Mouse (Mus musculus): ENCODE data around the gene Agpat4. TPM values are rescaled to one million over a fixed set of nuclear protein-coding genes. Genes with fewer than 3 reads are reported as not detected.

The Agpat4 gene
- polyA plus RNA-seq, 1 experiment from 2014 or later, result 10.2 TPM

DNA sequence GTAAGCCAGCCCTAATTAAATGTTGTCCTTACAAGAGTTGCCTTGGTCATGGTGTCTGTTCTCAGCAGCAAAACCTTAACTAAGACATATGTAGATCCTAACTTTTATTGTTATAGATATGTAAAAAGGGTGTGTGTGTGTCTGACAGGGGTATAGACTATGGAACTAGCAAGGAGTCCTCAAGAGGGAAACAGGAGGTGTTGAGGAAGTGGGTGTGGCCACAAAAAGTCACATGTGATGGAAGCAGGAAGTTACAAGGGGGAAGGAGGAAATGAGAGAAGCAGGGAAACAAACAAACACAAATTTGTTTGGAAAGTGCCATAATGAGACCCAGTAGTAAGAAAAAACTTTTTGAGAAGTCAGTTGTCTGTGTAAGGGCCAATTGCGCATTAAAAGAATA lies 24.5 kb upstream of the Agpat4 start:
- Histone ChIP-seq H3K4me3 (ENCODE audit: low read depth, low read length) (no peak overlapping the region), H3K4me1 (ENCODE audit: insufficient read depth) (no peaks in the 10 kb centered on the region), H3K4me2 (ENCODE audit: low read depth, low read length) (no peak overlapping the region), H3K9me3 (ENCODE audit: low read length) (no peaks in the 10 kb centered on the region), H3K27ac (ENCODE audit: low read depth) (no peak overlapping the region), H3K36me3 (replicated peaks; ENCODE audit: insufficient read depth, low read length) (no peaks in the 10 kb centered on the region), H3K9ac (replicated peaks) (no peak overlapping the region), H3K27me3 (ENCODE audit: insufficient read depth, low read length) (no peaks in the 10 kb centered on the region)
- ATAC-seq, result no peak
- DNase-seq, result no peak
- TF ChIP-seq EP300 (IDR thresholded peaks at IDR 0.05; ENCODE audit: low read depth), result no peak
- no peak for TF ChIP-seq CTCF (IDR thresholded peaks at IDR 0.05; ENCODE audit: low read depth)
- WGBS (ENCODE audit: insufficient replicate concordance), result 88% methylated on average over 1 of the region's 1 CpGs

DNA sequence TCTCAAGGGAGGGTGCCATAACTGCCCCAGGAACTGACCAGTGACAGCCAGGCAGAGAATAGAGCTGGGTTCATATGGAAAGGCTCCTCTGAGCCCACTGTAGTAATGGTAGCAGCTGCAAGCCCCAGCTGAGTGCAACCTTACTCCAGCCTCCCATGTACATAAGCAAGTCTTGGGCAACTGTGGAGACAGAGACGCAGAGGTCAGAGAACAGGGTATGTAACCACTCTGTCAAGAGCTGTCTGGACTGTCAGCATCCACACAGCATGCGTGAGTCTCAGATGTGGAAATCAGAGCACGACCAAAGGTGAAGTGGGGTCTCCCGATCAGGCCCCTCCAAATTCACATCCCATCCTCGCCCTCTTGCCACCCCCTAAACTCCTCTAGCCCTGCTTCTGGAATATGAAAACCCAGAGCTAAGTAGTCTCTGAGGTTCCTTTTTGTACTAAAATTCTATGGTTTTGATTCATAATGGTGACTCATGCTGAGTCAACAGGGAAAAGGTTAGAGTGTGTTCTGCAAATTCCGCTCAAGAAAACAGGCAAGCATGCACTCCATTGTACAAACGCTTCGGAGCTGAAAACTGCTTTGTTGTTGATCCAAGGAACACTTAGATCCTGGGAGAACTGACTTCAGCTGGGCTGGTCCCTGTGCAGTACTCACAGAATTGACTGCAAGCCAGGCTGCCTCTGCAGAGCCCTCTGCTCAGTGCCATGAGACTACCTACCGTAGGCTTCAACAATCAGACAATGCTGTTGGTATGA lies 23.5 kb upstream of the Agpat4 start:
- Histone ChIP-seq H3K4me2 (ENCODE audit: low read depth, low read length) (no peak overlapping the region), H3K9ac (replicated peaks) (no peak overlapping the region), H3K27ac (ENCODE audit: low read depth) (no peak overlapping the region), H3K4me3 (ENCODE audit: low read depth, low read length) (no peak overlapping the region), H3K36me3 (replicated peaks; ENCODE audit: insufficient read depth, low read length) (no peaks in the 10 kb centered on the region), H3K9me3 (ENCODE audit: low read length) (no peaks in the 10 kb centered on the region), H3K27me3 (ENCODE audit: insufficient read depth, low read length) (no peaks in the 10 kb centered on the region), H3K4me1 (ENCODE audit: insufficient read depth) (no peaks in the 10 kb centered on the region)
- ATAC-seq, result no peak
- TF ChIP-seq CTCF (IDR thresholded peaks at IDR 0.05; ENCODE audit: low read depth) (no peak), EP300 (IDR thresholded peaks at IDR 0.05; ENCODE audit: low read depth) (no peak)
- WGBS (ENCODE audit: insufficient replicate concordance), result 85% methylated on average over 9 of the region's 9 CpGs
- DNase-seq, result no peak

DNA sequence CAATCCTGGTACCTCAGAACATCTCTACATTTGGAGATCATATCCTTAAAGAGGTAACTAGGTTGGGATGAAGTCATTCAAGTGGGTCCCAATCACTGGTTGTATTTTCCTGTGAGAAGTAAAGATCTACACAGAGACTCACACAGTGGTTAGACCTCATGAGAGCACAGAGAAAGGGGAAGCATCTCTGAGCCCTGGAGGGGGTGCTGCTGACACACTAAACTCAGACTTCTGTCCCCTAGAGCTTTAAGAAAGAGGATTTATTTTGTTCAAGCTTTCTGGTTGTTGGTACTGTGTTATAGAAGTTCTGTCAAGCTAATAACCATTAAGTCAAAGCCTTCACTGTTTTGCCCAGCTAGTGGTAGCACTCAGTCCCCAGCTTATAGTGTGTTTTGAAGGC lies 19.1 kb upstream of the Agpat4 start:
- TF ChIP-seq CTCF (IDR thresholded peaks at IDR 0.05; ENCODE audit: low read depth), result peak; percentile 29
- TF ChIP-seq EP300 (IDR thresholded peaks at IDR 0.05; ENCODE audit: low read depth), result no peak
- no peak for ATAC-seq

DNA sequence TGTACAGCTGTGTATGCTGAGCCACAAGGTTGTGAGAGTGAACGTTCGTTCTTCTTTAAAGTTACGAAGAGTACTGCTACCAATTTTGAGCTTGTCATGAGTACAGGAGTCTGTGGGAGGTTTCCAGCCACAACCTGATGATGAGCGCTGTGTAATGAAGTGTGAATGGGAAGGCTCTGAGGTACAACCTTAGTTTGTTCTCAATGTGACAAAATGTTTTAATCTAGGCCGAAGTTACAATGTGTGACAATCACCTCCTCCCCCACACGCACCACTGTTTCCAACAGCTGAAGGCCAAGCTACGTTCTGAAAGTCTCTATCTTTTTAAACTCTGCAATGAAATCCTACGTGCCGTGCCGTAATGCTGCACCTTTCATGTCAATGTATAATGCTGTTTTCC lies 16.2 kb upstream of the Agpat4 start:
- Histone ChIP-seq H3K27ac (ENCODE audit: low read depth) (no peak overlapping the region), H3K4me3 (ENCODE audit: low read depth, low read length) (no peak overlapping the region), H3K4me2 (ENCODE audit: low read depth, low read length) (no peak overlapping the region), H3K9ac (replicated peaks) (no peak overlapping the region), H3K27me3 (ENCODE audit: insufficient read depth, low read length) (no peaks in the 10 kb centered on the region), H3K4me1 (ENCODE audit: insufficient read depth) (peaks cover 6% of the 10 kb centered on the region), H3K9me3 (ENCODE audit: low read length) (no peaks in the 10 kb centered on the region), H3K36me3 (replicated peaks; ENCODE audit: insufficient read depth, low read length) (no peaks in the 10 kb centered on the region)
- no peak for ATAC-seq
- WGBS (ENCODE audit: insufficient replicate concordance), result 93% methylated on average over 10 of the region's 10 CpGs
- no peak for DNase-seq
- no peak for TF ChIP-seq EP300 (IDR thresholded peaks at IDR 0.05; ENCODE audit: low read depth)
- TF ChIP-seq CTCF (IDR thresholded peaks at IDR 0.05; ENCODE audit: low read depth), result no peak

More for the DNA sequence above, 19.1 kb upstream of the Agpat4 start:
- H3K4me2 ChIP-seq (ENCODE audit: low read depth, low read length), result no peak overlapping the region
- no peak overlapping the region for H3K4me3 ChIP-seq (ENCODE audit: low read depth, low read length)
- H3K27ac ChIP-seq (ENCODE audit: low read depth), result no peak overlapping the region
- no peaks in the 10 kb centered on the region for H3K36me3 ChIP-seq (replicated peaks; ENCODE audit: insufficient read depth, low read length)
- H3K9ac ChIP-seq (replicated peaks), result no peak overlapping the region
- no peaks in the 10 kb centered on the region for H3K9me3 ChIP-seq (ENCODE audit: low read length)
- DNase-seq, result no peak
- no peaks in the 10 kb centered on the region for H3K27me3 ChIP-seq (ENCODE audit: insufficient read depth, low read length)
- peaks cover 3% of the 10 kb centered on the region; the same call in 1 of the 2 replicates for H3K4me1 ChIP-seq (ENCODE audit: insufficient read depth)

DNA sequence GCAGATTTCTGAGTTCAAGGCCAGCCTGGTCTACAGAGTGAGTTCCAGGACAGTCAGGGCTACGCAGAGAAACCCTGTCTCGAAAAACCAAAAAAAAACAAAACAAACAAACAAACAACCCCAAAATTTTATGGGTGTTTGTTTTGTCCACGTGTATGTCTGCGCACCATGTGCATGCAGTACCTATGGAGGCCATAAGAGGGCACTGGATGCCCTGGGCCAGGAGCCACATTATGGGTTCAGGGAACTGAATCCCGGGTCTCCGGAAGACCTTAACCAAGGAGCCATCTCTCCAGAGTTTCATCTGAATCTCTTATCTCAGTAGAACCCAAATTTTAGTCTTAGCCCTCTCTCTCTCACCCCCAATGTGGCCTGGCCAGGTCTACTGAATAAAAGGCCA lies 14.7 kb upstream of the Agpat4 start:
- Histone ChIP-seq H3K27me3 (ENCODE audit: insufficient read depth, low read length) (no peaks in the 10 kb centered on the region), H3K36me3 (replicated peaks; ENCODE audit: insufficient read depth, low read length) (no peaks in the 10 kb centered on the region), H3K4me1 (ENCODE audit: insufficient read depth) (peaks cover 6% of the 10 kb centered on the region), H3K9me3 (ENCODE audit: low read length) (no peaks in the 10 kb centered on the region), H3K4me3 (ENCODE audit: low read depth, low read length) (no peak overlapping the region), H3K27ac (ENCODE audit: low read depth) (no peak overlapping the region), H3K4me2 (ENCODE audit: low read depth, low read length) (no peak overlapping the region), H3K9ac (replicated peaks) (no peak overlapping the region)
- WGBS (ENCODE audit: insufficient replicate concordance), result 74% methylated on average over 6 of the region's 6 CpGs
- ATAC-seq (no peak), DNase-seq (peak; percentile 42)
- TF ChIP-seq CTCF (IDR thresholded peaks at IDR 0.05; ENCODE audit: low read depth) (peak; percentile 74), EP300 (IDR thresholded peaks at IDR 0.05; ENCODE audit: low read depth) (no peak)

DNA sequence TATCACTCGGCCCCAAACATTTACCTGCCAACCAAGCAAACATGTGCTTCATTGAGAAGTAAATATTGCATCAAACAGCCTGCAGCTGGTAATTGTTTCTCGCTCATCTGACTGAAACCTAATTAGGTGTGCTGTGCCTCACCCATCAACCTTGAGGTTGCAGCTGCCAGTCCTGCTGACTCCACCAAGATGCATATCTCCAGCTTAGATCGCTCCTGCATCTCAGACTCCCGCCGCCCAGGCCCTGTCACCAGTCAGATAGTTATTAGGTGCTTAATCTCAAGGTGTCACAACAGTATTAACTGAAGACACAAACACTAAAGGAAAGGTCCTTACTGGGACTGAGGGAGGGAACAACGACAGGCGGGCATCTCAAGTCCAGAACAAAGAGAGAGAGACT lies 14.3 kb upstream of the Agpat4 start:
- no peak overlapping the region for H3K27ac ChIP-seq (ENCODE audit: low read depth)

More for the DNA sequence above, 14.3 kb upstream of the Agpat4 start:
- 67% methylated on average over 7 of the region's 7 CpGs for WGBS (ENCODE audit: insufficient replicate concordance)
- no peak for TF ChIP-seq EP300 (IDR thresholded peaks at IDR 0.05; ENCODE audit: low read depth)
- TF ChIP-seq CTCF (IDR thresholded peaks at IDR 0.05; ENCODE audit: low read depth), result no peak
- Histone ChIP-seq H3K4me1 (ENCODE audit: insufficient read depth) (peaks cover 6% of the 10 kb centered on the region), H3K36me3 (replicated peaks; ENCODE audit: insufficient read depth, low read length) (no peaks in the 10 kb centered on the region), H3K4me2 (ENCODE audit: low read depth, low read length) (no peak overlapping the region), H3K4me3 (ENCODE audit: low read depth, low read length) (no peak overlapping the region), H3K9me3 (ENCODE audit: low read length) (no peaks in the 10 kb centered on the region), H3K27me3 (ENCODE audit: insufficient read depth, low read length) (no peaks in the 10 kb centered on the region), H3K9ac (replicated peaks) (no peak overlapping the region)
- DNase-seq, result no peak
- ATAC-seq, result no peak

Measured in liver, postnatal 0 days (tissue).